Mouse (Mus musculus) thymus, postnatal 36 days (tissue): ENCODE results near the gene Arid5b.

Source experiments
- DNase-seq, 2 experiments: peaks; one replicate each; pipeline ENCODE4 v3.0.0; 2022; ENCODE audit warnings: mixed read lengths in 2 of 2

Arid5b gene

DNA sequence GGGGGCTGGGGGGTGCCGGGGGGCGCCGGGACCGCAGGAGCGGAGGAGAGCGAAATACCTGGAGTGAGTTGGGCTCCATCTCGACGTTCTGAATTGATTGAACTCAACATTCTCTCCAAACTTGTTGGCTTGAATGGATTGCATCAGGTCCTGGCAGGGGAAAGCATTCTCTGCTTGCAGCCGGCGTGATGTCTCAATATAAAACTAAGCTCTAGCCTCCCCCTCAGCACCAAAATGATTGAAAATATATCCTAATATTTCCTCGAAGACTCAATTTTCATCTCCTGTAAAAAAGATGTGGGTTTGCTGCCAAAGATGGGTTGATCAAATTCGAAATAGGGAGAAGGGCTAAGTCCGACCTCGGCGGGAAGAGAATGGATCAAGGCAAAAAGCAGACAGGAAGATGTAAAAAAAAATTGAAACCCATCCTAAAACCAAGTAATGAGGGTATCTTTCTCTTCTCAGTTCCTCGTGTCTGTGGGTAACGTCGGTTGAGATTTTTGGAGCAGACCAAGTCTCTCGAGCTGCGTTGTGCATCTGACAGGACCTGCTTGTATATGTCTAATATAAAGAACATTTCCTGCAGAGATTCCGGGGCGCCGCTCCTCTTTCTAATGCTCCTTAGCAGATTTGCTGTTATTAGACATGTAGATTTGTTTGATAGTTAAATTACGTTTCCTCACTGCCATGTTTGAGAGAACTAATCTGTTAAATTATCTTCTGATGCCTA, at the start of gene Arid5b:
Gene Arid5b (minus strand): TSS at position 109 of the 730 bp plus-strand sequence.
- peak; percentile 46 to 47 for DNase-seq

DNA sequence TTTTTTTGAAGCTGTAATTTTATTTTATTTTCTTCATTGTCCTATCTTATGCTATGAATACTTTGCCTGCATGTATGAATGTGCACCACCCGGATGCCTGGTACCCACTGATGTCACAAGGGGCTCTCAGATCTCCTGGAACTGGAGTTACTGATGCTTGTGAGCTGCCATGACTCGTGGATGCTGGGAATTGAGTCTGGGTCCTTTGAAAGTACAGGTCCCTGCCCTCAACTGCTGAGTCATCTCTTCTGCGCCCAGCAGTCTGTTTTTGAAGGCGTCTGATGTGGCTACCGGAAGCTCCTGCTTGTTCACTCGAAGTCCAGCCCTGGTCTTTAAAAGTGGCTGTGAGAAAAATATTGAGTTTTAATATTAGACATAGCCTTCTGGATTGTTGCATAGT, 46.8 kb upstream of the Arid5b start:
- no peak for DNase-seq

DNA sequence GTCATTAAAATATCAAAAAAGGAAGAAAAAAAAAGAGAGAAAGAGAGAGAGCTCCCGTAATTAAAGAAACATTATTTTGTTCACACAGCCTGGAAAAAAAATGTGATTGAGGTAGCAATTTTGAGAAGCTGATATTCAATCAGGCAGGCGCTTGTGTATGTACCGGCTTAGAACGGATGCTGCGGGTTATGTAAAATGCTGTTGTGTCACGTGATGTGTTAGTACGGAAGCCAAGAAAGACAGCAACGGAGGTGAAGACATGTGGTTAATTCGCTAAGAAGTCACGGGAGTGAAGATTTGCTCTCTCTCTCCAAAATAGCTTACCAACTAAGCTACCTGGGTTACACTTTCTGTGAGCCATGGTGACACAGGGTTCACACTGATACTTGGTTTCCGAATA, 45.5 kb upstream of the Arid5b start:
- DNase-seq, result no peak

DNA sequence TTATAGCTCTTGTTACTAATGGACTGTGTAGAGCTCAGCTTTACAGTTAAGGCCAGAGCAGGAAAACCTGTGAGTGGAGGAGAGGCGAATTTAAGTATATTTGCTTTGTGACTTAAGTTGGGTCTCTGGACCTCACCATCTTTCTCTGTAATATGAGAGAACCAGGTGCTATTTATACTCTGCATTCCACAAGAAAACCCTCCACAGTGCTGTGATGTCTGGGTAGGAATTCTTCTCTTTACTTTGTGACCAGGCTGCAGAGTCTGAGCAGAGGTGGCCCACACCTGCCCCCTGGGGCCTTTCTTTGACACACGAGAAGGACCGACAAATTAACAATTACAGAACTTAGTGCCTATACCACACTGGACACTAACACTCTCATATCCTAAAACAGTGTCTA, 44.6 kb upstream of the Arid5b start:
- no peak for DNase-seq

DNA sequence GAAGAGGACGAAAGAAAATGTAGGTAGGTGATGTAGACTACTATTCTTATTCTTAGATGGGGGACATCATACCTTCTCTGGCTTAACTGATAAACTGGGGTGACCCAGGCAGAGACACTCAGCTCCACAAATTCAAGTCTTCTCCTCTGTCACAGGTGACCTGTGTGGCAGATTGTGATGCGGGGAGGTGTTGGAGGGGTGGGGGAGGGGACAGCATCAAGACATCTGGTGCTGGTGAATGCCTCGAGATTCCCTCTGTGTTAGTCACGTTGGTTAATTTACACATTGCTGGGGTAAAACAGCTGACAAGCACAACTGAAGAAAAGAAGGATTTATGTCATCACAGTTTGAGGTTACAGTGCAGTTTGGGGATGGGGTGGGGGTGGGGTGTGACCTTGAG, 42.4 kb upstream of the Arid5b start:
- DNase-seq, result no peak

DNA sequence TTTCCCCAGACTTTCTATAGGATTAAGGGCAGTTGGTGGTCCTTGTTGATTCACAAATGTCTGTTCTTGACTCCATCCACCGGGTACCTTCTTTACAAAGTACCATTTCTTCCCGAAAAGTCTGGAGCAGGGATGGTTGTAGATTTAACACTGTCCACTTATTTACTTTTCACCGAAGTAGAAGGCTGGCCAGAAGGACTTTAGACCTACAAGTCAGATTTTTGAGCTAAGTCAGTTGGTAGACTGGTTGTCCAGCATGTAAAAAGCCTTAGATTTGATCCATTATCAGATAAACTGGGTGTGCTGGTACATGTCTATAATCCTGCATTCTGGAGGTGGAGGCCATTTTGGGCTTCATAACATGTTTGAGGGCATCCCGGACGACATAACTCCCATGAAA, 42.0 kb upstream of the Arid5b start:
- DNase-seq, result no peak

DNA sequence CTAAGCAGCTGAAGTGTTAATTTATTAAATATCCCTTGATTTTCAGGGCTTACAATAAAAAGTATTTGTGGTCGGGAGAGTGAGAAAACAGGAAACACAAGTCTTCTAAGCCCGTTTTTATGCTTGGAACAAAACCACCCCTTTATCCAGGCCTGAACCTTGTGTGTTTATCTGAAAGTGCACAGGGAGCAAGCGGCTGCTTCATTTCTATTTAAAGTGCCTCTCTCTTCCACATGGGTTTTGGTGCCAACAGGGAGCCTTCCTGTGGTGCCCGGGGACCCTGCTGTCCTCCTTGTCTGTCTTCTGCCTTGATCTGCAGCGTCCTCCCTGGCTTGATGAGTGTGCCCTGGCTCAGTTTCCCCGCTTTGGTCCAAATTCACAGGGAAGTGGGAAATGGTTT, 40.9 kb upstream of the Arid5b start:
- DNase-seq, result no peak

DNA sequence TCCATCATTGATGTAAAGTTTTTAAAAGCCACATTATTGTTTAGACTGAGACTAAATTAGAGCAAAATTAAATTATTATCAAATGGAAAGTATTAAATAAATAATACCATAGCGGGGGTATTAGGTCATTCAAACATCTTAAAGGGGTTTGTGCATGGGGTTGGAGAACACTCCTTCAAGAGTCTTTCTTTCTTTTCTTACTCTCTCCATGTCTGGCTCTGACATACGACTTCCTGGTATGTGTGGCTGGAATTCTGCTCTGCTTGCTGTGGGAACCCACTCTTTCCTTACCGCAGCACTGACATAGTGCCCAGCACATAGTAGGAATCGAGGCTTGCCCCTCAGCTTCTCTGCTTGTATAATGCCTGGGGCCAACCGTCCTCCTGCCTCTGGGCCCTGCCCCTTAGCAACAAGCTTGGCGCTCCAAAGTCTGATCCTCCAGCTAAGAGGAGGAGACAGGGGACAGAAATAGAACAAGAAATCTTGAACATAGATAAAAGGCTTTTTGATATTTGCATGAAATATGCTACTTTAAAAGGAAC, 40.0 kb upstream of the Arid5b start:
- DNase-seq, result no peak

DNA sequence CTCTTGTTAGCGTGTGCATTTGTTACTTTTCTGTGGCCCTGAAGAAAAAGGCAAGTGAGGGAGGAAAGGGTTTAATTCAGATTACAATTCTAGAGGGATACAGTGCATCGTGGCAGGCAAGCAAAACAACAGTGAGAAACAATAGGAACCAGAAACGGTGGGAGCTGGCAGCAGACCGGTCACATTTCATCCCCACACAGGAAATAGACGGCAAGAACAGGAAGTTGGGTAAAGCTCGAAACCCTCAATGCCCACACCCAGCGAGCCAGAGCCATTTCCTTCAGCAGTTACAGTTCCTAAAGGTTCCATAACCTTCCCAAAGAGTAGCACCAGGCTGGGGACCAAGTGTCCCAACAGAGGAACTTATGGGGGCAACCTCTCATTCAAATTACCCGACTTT, 34.2 kb upstream of the Arid5b start:
- no peak for DNase-seq

DNA sequence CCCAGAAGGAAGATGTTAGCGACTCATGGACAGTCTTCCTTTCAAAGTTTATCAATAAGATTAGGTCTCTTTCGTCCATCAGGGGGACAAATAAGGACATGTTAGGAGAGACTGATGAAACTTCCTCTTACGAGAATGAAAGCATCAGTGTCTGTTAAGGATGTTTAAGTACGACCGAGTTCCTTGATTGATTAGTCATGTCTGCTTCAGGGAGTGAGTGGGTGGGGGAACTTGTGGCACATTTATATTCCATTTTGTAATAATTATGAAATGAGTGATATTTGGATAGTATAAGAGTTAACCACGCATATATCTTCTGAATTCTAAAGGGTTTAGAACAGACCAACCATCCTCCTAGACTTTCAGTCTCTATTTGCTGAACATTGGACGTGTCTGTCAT, 22.5 kb upstream of the Arid5b start:
- DNase-seq, result no peak

DNA sequence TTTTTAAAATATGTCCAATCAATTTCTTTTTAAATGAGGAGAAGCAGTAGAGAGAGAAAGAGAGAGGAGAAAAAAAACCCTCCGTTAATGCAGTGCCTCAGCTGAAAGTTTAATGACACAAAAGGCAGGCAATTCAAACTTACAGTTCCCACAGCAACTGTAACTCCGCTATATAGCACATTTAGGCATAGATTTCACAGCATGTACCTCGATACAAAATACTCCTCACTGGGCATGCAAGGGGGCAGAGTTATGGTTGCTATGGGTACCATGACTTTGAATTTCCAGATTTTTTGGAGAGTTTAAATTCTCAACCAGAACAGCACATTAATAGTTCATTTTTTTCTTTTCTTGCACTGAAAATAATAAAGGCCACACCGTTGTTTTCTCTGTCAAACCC, 10.9 kb upstream of the Arid5b start:
- DNase-seq, result no peak

DNA sequence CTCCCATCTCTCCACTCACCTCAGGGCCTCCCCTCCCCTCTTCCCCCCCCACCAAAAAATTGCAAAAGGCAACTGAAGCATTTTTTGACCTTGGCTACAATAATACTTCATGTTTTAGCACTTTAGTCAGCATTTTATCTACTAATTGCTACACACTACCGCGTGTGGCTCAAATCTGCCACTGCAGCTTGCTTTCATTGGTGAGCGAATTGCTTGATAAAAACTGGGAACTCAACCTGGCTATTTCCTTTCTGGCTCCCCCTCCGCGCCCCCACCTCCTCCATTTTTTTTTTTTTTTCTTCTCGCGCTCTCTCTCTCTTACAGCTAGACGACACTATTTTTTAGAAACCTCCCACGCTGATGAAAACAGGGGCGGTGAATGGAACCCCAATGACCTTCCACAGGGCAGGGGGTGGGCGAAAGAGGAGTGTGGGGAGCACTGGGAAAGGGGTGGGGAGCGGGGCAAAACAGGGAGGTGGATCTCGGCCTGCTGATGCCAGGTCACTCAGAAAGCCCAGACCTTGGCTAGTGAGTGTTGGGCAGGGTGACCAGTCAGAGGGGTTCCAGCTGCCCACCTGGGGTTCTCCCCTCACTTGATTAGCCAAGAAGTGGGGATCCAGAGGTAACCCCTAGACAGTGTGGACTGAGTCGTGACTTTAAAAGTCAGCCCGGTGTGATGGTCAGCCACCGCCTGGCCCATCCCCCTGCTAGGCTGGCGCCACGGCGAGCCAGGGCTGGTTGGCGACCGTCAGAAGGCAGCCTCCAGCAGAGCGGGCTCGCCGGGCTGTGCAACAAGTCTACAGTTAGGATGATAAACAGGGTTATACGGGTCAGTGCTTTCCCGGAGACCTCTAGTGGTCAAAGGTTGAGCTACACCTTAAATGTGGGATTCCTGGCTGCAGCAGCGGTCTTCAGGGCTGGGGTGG, 4.2 kb upstream of the Arid5b start:
- peak; percentile 73 for DNase-seq

DNA sequence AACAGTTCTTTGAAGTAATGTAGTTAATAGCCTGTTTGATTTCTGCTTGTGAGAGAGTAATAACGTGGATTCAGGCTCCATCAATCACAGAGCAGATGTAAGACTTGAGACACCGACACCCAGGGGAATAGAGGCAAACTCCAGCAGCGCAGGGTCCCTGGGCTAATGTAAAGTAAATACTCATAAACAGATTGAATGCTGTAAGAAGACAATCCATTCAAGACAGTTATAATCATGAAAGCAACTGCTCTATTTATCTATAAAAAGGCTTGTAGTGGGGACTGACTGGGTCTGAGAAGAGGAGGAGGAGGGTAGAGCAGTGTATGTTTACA, 3.2 kb upstream of the Arid5b start:
- no peak for DNase-seq

DNA sequence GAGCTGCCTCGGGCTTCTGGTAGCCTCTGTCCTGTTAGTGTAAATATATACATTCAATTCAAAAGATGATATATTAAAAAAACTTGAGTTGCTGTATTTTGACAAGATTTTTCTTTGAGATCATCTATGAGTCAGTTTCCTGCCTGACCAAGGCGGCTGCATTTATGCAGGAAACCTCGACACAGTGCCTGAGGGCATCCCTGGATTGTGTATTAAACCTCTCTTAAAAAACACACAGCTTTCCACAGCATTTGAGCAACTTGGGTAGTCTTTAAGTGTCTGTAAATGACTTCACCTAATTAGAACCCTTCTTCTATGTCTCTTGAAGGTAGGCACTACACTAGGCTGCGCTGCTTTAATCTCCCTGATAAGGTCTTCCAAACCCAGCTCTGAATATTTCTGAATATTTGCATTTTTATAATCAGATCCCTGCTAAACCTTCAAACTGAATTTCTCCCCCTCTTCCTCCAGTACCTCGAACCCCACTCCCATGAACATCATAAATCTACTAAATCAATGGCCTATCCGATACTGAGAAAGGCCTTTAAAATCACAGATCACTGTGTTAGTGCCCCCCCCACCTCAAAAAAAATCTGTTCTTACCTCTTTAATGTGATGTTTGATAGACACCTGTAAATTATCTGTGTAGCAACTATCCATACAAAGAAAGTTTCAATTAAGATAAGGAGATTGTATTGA, 2.7 kb upstream of the Arid5b start:
- DNase-seq, result no peak

DNA sequence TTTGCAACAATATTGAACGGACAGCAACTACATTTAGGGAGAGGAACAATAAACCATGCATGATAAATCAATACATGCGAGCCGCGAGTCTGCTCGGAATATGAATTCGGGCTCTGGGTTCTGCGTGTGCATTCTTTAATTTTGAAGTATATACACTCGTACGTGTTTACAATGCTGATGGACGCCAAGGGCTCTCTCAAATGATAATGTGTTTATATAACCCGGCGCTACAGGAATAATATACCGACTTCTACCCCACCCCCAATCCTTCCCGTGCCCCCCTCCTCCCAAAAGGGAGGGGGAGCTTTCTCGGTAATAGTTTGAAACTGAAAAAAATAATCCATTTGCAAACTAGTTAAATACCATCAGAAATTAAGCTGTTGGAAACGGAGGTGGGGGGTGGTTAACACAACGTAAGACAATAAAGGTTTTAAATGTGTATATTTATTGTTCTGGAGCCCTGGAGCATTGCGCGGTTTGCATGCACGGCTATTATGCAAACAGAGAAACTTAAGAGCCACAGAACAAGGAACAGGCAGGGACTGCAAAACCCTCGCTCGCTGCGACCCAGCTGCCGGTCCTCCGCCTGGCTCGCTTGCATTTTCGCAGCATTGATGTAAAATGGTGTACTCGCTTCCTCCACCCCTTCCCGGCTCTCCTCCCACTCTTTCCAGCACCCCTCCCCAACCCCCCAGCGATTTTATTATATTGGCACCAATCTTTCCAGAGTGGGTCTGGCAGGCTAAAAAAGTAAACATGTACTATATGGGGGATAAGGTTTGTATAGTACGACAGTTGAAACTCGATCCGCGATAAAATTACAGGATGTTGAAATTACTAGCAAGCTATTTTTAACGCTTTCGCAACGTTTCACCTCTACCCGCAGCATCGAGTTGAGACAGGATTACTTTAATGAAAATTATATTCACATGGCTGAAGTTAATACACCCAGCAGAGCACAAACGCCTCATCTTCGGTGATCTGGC, 1.3 kb upstream of the Arid5b start:
- DNase-seq, result peak; percentile 65 to 66

DNA sequence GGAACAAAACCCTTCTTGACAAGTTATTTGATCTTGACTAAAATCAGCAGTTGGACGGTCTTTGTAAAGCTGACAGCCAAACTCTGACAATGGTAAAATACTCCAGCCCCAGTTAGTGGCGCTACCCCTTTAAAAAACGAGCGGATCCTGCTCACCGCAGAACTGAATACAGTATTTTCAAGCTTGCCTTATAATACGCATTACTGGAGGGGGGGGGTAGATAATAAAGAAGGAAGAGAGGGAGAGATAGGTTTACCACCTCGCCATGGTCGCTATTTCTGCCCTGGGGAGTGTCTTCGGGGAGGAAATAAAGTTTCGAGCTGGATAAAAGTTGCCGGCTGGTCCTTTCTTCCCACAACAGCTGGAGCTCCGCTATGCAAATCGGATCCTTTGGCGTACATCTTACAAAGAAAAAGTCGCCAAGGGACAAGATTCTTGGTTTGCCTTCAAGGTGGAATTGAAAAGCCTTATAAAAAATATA, 829 bp downstream of the Arid5b start:
- DNase-seq, result peak; percentile 27 to 36

DNA sequence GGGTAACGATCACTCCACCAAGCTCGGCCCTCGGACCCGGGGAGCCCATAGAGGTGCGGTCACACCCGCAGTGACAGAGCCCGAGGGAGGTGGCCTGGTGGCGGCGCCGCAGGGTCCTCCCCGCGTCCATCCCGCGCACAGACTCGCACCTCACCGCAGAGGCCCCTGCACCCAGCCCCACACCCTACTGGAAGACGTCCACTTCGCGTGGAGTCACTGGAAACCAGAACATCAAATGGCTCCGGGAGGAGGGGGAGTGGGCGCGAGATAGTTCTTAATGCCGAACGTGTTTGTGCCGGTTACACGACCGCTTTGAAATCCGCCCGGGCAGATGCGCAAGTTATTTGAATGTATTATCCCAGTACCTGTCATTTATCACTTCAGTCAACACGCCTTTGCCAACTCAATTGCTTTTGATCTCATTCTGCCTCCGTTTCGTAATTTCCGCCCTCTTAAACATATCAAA, 1.5 kb downstream of the Arid5b start:
- peak; percentile 61 to 63 for DNase-seq

DNA sequence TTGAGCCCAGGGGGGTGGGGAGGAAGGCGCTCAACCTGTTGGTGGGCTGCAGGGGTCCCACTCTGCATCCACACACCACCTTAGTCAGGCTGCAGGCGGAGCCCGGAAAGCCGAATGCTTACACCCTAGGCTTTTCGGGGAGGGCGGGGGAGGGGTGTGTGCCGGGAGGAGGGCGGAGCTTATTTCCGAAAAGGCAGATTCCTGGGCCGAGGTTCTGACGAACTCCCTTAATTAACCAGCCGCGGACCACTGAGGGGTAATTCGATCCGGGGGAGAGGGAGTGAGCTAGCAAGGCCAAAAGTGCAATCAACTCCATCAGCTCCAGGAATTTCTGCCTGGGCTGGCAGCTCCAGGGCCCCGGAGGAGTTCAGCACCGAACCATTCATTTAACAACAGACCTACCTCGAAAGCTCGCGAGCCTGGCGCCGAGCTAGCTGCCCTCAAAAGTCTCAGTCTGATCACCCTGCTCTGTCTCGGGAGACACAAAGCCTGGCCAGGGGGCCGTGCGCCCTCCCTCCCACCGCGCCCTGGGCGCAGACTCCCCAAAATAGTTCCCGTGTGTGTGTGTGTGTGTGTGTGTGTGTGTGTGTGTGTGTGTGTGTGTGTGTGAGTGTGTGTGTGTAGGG, 2.1 kb downstream of the Arid5b start:
- DNase-seq, result peak; percentile 75 to 78

DNA sequence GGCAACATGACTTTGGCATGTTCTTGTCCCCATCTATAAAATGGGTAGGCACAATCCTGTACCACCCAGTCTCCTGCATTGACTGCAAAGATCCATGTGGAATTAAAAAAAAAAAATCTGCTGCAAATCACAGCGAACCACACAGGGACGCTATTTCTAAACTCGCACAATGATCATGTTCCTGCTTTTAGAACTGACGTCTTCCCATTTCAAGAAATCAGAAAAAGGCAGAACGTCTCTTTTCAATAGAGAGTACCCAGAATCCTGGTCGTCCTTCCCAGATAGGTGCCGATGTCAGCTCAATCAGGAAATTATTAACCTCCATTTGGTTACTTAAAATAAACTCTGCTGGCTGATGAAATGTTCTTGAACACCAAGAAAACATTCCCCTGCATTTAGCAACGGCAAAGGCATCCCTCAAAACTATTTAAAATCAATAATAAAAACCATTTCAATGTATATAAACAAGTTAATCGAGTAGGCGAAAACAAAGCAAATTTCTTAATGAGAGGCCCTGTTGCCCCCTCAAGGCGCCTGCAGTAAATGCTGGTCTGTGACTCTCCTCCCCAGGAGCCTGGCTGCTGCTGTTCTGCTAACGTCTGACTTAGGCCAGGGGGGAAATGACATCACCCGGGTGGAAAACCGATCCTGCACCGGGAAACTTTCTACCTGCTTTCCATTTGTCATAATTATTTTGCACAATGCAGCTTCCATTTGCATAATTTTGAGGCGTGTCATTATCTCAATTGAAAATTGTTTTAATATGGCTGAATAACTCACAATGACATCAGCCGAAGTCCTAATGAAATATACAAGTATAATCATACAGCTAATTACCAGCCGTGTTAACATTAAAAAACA, 3.4 kb downstream of the Arid5b start:
- DNase-seq, result peak in 1 of 2 experiments; percentile 15

DNA sequence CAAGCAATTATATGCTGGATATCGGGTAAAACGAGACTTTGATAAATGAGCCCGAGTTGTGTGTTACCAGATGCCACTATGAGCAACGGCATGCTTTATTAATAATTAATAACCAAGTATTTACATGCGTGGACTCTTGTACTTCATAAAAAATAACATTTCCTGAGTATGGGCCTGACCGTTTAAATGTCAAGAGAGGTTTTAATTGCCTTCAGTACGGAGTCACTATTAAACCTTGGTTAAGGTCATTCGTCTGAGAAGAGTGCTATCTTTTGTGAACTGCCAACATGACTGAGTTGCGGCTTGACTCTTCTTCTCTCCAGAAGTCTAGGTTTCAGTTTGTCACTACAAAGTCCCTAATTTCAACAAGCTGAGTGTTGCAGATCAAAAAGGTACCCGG, 8.8 kb downstream of the Arid5b start:
- no peak for DNase-seq
